Mouse (Mus musculus): ENCODE measurements around the gene Tsga10ip.
A peak's percentile ranks its signal among the peaks of the same experiment; 100 is the strongest.
"Not testable (repeated sequence)": the region's sequence is repeated elsewhere in the genome, so short reads cannot be mapped to it uniquely, and the experiment has no call there.

The Tsga10ip gene

DNA sequence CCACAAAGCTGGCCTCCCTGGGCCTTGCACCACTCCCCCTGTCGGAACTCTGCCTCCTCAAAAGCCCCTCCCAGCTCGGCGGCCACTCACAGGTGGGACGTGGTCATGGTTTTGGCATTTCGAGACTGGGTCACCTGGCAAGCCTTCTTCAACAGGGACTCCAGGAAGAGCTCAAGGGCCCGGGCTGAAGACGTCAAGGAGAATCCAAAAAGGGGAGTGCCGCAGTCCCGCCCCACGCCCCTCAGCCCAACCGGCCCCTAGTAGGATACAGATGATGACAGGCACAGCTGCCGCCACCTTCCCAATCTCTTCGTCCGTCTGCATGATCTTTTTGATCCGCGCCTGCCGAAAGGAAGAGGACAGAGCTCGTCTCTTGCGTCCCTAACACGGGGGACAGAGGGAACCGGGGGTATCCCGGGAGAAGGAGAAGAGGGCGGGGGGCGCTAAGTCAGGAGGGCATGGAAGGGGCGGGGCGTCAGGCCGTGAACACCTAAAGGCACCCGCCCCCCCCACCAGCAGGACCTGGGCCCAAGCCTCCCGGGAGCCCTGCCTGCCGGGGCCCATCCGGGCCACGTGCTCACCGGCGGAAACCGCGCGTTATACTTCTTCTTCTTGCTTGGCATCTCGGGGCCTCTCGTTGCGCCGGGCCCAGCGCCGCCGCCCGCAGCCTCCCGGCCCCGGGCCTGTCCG lies 21.9 kb upstream of the Tsga10ip start:
- no peak for DNase-seq (ENCODE audit: low spot score)

DNA sequence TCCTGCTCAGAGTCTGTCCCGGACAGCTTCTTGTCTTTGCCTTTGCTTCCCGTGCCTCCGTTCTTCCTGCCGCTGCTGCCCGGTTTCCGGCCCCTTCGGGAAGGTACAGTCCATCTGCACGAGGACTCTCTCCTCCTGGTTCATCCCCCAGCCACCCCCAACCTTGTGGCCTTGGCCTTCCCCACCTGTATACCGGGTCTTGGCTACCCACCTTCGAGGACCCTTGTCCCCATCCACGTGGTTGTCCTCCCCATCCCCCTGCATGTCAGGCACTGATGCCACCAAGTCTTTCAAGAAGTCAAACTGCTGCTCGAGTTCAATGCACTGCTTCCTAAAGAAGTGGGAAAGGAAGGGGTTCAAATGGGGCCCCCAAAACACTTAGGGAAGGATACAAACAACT lies 21.2 kb upstream of the Tsga10ip start:
- DNase-seq (ENCODE audit: low spot score), result no peak

DNA sequence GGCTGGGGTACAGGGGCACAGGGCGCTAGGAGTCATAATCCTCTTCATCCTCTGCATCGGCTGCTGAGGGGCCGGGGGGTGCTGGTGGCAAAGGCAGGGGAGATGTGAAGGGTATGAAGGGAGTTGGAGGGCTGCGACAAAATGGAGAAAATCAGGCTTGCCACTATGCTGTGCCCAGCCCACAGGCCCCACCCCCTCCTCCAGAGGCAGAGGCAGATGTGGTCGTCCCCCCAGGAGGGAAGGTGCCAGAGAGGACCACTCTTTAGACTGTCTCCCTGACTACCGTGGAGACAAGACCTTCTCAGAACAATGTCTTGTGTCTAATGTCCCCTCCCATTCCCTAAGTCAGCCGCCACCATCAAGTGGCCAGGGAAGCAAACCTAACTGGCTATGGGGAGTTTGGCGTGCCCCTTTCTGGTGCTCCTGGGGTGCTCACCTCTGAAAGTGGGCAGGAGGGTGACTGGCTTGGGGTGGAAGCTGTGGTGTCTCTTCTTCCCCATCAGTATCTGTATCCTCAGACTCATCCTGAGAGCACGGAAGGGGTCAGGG lies 20.6 kb upstream of the Tsga10ip start:
- DNase-seq (ENCODE audit: low spot score), result no peak

DNA sequence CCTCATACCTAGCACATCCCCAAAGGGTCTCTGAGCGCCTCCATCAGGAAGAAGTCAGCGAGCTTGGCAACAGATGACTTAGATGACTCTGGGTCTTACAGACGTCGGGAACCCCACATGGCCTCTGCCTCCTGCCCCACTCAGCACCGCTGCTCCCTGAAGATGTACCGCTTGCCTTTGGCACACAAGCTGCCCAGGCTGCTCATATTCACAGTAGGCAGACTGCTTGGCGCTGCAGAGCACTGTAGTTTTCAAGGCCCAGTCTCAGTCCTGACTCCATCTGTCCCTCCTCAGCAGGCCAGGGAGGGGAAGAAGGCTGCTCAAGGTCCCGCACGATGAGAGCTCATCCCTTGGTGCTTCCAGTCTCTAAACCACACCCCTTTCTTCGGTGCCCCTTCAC lies 19.9 kb upstream of the Tsga10ip start:
- no peak for DNase-seq (ENCODE audit: low spot score)

DNA sequence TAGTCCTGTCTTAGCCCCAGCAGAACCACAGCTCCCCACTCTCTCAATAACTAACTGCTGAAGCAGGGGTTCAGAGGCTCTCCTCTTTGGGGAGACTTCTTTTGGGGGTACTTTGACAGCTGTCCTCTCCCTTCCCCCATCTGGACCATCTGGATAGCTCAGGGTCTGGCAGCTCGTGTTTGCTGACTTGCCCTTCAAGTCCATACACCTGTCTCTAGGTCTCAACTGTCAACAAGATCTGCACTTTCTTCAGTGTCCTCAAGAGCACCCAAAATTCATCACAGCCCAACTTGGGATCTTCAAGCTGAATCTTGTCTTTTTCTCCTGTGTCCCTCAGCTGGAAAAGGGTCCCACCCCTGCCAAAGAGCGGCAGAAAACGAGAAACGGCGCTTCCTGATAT lies 19.5 kb upstream of the Tsga10ip start:
- DNase-seq (ENCODE audit: low spot score), result no peak

DNA sequence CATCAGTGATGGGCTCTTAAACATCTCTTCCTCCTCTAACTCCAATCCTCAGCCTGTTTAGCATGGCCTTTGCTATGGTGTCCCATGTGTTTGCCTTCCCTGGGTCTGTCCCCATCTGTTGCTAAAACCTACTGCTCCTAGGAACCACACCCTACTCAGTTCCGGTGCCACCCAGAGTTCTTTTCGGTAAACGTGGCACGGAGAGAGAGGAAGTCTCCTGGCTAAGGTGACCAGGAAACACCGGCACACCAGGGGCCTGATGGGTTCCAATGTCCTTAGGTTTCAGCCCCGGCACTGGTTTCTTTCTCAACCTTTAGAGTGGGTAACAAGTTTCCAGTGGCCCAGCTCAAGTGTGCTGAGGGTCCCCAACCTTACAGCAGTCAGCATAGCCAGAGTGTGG lies 18.3 kb upstream of the Tsga10ip start:
- DNase-seq (ENCODE audit: low spot score), result no peak

DNA sequence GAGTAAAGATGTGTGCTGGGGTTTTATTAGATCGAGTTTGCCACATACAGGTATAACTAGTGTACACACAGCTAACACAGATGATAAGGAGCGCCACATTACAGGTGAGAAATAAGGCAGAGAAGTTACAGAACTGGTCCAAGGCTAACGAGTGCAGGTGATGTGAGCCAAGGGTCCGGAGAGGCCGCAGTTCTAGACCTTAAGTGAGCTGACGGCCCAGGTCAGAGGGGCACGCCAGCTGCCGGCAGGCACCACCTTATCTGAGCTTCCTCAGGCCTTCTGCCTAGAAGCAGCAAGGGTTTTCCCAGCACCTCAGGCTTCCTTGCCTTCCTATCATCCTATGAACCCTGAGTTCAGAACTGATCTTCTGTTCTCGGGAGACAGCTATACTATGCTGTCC lies 17.3 kb upstream of the Tsga10ip start:
- DNase-seq (ENCODE audit: low spot score), result no peak

DNA sequence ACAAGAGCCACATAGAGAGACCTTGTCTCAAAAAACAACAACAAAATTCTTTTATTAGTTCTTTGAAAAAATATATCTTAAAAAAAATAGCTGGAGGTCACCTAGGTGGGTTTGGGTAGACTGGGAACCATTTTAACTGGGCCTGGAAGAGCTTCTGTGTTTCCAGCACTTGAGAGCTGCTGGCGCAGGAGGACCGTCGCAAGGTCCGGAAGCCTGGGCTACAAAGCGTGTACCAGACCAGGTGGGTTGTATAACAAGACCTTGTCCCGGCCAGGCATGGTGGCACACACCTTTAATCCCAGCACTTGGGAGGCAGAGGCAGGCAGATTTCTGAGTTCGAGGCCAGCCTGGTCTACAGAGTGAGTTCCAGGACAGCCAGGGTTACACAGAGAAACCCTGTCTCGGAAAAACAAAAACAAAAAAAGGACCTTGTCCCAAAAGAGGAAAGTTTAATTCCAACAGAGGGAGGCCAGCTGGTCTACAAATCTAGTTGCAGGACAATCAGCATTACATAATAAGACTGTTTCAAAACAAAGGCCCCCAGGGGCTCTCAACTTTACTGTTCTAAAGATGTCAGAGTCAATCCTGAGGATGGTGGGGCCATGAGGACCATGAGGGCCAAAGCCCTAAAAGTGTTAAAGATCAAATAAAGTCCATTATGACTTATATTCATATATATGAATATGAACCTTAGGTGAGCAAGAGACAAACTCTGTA lies 16.6 kb upstream of the Tsga10ip start:
- no peak for DNase-seq (ENCODE audit: low spot score)

DNA sequence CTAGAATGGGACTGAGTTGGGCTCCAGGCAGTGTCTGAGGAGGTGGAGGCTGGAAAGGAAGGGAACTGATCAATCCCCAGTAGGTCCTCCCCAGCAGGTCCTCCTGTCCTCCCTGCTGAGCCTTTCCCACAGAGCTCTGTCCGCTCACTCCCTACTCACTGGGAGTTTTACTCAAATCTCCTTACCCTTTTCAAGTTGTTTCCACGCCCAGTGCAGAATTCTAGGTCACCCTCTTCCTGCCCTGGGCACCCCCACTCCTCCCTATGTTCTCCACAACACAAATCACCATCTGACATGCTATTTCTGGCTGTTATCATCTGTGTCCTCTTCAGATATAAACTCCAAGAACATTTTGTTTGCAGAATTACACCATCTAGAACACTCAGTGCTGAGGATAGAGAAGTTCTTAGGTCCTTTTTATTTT lies 12.2 kb upstream of the Tsga10ip start:
- DNase-seq (ENCODE audit: low spot score), result peak; percentile 58

DNA sequence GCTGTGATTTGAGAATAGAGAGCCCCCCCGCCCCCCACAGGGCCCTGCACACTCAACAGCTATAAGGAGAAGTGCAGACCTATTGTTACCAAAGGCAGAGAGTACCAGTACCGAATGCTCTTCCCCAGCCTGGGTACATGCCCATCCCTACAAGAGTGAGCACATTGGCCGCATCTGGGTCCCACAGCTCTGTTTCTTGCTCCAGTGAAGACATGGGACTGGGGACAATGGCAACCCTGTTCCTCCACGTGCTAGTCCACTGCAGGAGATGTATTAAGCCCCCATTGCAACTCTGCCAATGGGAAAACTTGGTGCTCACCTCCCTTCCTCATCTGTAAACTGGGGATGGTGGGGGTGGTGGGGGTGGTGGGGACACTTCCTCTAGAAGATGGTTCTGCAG lies 11.5 kb upstream of the Tsga10ip start:
- DNase-seq (ENCODE audit: low spot score), result no peak

DNA sequence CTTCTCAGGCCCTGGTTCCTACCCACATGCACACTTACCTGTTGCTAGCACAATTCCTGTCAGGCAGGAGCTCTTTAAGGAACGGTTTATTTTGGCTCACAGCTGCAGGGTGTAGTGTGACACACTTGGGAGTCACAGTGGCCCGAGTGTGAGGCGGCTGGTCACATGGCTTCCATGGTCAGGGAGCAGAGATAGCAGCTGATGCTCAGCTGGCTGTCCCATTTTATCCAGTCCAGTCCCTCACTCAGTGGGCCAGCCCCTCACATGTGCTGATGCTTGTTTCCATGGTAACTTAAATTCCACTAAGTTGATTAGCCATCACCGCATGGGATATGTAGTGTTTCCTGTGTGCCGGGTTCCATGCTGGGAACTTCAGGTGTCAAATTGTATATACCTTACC lies 9.6 kb upstream of the Tsga10ip start:
- no peak for DNase-seq (ENCODE audit: low spot score)

DNA sequence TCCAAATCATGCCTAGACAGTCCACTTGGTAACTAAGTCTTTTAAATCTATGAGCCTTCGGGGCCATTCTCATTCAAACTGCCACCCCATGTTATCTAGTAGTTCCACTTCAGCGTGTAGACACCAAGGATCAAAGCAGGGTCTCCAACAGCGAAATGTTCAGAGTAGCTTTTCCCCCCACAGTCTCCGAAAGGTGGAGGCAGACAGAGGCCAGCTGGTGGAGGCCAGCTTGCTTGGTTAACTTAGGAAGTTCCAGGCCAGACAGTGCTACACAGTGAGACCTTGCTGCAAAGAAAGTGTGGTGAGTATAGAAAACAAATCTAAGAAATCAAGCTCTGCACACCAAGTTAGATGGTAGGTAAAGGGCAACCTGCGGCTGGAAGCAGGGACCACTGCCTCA lies 8.3 kb upstream of the Tsga10ip start:
- no peak for DNase-seq (ENCODE audit: low spot score)

DNA sequence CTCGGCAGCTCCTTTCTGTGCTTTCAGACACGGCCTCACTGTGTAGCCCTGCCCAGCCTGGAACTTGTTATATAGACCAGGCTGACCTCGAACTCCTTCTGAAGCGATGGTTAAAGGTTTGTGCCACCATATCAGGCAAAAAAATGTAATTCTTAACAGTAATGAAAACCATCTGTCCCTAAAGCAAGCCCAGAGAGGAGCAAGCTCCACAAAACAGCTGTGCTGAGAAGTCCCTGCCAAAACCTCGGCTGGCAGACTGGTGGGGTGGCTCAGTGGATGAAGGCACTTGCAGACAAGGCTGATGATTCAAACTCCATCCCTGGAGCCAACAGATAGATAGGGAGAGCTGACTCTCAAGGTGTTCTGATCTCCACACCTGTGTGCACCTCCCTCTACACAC lies 6.7 kb upstream of the Tsga10ip start:
- DNase-seq (ENCODE audit: low spot score), result peak; percentile 75

DNA sequence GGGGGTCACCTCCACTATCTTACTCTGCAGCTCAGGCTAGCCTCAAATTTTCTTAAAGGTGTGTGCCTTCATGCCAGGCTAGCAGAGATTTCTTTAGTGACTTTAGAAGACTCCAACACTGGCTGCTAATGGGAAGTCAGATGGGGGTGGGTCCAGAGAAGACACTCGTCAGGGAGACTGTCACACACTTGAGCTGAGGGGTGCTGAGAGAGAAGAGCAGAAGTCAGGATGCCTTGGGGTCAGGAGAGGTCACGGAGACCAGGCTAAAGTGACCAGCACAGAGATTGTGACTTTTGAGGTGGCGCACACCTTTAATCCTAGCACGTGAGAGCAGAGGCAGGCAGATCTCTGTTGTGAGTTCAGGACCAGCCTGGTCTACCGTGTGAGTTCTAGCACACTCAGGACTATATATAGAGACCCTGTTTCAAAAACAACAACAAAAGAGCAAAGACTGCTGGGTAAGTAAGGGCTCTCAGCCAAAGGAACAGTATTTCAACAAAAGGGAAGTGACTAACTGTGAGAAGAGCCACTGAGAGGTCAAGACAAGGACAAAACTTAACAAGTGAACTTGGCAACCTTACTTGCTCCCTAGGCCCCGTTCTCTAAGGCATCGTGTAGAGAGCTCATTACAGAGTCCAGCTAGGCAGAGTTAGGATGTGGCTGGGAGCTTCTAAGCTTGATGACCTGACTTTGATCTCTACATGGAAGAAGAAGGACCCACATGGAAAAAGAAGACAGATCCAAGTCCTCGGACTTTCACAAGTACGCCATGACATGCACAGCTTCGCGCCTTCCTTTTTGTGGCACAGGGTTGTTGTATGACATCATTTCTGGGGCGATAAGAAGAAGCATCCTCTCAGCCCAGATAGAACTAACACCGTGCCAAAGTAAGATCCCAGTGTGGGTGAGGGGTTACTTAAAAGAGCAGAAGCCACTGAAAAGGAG lies 6.0 kb upstream of the Tsga10ip start:
- peak; percentile 42 for DNase-seq (ENCODE audit: low spot score)

DNA sequence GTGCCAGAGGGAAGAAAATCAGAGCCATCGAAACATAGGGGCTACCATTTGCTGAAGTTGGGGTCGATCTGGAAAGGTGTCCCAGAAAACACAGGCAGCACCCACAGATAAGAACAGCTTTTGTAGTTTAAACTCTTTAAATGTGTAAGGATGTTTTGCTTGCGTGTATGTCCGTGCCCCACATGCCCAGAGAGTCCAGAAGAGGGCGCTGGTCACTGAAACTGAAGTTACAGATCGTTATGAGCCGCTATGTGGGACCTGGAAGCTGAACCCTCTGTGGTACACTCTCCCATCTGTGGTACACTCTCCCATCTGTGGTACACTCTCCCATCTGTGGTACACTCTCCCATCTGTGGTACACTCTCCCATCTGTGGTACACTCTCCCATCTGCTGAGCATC lies 4.8 kb upstream of the Tsga10ip start:
- DNase-seq (ENCODE audit: low spot score), result no peak

DNA sequence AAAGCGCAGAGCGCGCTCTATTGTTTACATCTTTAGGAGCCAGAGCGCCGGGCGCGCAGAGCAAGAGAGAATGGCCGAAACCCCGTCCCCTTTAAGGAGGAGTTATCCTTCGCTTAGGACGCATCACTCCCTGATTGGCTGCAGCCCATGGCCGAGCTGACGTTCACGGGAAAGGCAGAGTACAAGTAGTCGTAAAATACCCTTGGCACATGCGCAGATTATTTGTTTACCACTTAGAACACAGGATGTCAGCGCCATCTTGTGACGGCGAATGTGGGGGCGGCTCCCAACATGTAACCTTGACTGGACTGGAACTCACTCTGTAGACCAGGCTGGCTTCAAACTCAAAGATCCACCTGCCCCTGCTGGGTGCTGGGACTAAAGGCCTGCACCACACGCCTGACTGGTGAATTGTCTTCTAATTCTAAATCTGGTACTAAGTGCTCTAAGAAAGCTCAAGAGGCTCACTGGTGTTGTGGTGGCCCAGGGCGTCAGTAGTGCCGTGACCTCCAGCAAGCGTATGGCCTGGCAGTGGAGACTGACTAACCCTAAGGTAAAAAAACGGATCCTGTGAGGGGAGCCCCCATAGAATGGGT lies 4.3 kb upstream of the Tsga10ip start:
- not testable (repeated sequence) for DNase-seq (ENCODE audit: low spot score)

DNA sequence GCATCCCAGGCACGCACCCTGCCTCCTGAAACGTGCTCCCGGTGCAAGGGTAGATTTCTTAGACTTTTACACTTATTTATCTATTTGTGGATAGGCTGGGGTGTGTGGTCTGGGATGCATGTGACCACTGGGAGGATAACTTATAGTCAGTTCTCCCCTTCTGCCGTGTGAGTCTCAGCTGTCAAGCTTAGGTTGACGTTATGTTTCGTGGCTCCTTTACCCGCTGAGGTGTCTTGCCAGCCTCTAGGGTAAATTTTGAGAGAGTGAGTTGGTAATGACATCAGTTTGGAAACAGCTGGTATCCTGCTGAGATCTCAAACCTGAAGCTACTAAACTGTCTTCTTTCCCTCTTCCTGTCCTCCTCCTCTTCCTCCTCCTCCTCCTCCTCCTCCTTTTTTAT lies 3.6 kb upstream of the Tsga10ip start:
- no peak for DNase-seq (ENCODE audit: low spot score)

DNA sequence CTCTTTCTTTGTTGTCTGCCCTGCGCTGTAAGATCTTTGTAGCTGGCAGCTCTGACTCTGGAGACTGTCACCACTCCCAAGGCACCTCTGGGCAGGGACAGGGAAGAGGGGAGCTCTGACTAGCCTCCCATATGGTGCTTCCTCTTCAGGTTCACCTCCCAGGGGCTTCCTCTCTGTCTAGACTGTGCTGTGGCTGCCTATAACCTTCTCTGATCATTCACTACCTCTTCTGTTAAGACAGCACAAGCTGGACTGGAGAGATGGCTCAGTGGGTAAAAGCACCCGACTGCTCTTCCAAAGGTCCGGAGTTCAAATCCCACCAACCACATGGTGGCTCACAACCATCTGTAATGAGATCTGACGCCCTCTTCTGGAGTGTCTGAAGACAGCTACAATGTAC lies 1.3 kb downstream of the Tsga10ip start:
- not testable (repeated sequence) for DNase-seq (ENCODE audit: low spot score)

DNA sequence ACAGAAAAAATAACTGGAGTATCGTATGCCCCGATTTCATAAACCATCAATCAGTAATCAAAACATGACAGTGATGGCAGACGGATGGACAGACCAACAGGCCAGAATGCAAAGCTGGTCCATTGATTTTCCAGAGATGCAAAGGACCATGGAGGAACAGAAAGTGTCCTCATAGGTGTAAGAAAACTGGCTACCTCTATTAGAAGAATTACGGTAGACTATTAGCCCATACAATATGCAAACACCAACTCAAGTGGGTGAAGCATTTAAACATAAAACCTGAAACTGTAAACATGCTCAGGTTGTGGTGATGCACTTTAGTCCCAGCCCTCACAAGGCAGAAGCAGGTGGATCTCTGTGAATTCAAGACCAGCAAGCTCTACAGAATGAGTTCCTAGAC lies 7.0 kb downstream of the Tsga10ip start:
- DNase-seq (ENCODE audit: low spot score), result no peak

DNA sequence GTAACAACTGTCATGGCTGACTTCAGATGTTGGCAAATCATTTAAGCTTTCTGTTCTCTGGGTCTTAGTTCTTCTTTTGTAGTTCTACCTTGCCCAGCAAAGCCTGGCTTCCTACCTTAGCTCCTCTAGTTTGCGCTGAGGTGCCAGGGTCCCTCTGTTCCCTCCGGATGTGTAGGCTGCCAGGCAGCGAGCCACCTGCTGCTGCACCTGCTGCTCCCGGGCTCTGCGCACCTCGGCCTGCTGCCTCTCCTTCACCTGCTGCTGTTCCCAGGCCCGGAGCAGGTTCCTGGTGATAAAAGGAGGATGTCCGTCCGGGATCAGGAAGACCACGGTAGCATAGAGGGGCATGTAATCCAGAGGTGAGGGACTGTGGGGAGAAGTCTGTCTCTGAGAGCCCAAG lies 8.2 kb downstream of the Tsga10ip start:
- no peak for DNase-seq (ENCODE audit: low spot score)

DNA sequence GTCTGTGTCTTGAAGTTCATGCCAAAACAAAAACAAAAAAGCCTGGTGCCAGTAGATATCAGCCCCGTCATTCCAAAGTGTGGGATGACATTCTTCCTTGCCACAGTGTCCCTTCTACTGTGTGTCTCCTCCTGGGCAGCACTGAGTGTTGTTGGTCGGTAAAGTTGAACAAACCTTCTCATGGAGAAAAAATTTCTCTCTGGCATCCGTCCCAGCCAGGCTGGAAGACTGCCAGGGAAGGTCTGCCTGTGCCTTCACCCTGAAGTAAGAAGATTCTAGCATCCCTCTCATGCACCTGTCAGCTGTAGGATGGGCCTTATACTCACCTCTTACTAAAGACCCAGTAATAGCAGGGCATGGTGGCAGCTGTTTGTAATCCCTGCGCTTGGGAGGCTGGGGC lies 9.4 kb downstream of the Tsga10ip start:
- peak; percentile 72 for DNase-seq (ENCODE audit: low spot score)

DNA sequence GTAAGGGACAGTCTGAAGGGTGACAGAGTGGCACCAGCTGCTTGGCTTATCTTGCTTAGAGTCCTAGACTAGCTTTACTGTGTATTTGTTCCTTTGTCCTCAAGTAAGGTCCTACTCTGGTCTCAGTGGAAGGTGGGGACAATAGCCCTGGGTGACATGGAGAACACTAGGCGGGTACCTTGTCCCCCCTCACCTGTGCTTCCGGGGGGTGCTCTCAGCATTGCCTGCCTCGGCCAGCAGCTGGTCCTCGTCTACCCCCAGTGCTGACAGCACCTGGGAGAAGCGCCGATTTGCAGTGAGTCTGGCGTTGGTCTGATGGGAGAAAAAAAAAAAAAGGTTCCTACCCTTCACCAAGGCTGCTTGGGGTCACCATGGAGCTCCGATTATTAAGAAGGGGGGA lies 11.9 kb downstream of the Tsga10ip start:
- DNase-seq (ENCODE audit: low spot score), result no peak

Data from adipocyte (in vitro differentiated cells).